Mouse (Mus musculus) CH12.LX (cell line): ENCODE measurements around the gene Itga9.

Experiments used
- CTCF ChIP-seq, 2 experiments: IDR thresholded peaks in 1 of 2; conservative IDR thresholded peaks in 1 of 2; 2 replicates each; pipeline ENCODE4 v1.5.1; 2011 to 2012; ENCODE audit warnings: low read depth in 2 of 2, low read length in 2 of 2, improper control_type of control experiment in 1 of 2, inconsistent platforms in 1 of 2, mild to moderate bottlenecking in 1 of 2, moderate library complexity in 1 of 2
- GABPA ChIP-seq: IDR thresholded peaks from 2 replicates; pipeline ENCODE4 v1.6.1; 2012; ENCODE audit warnings: low read depth, low read length, improper control_type of control experiment, inconsistent platforms; ENCODE audit not compliant: insufficient replicate concordance
- KAT2A ChIP-seq: IDR thresholded peaks from 2 replicates; pipeline ENCODE4 v1.6.1; 2012; ENCODE audit warnings: low read length, improper control_type of control experiment, inconsistent platforms; ENCODE audit not compliant: insufficient replicate concordance
- MXI1 ChIP-seq: IDR thresholded peaks from 2 replicates; pipeline ENCODE4 v1.6.1; 2011; ENCODE audit warnings: mild to moderate bottlenecking, low read depth, low read length, improper control_type of control experiment
- POLR2A ChIP-seq: IDR thresholded peaks from 2 replicates; pipeline ENCODE4 v1.6.1; 2011; ENCODE audit warnings: low read depth, mild to moderate bottlenecking, improper control_type of control experiment, low read length
- USF1 ChIP-seq: IDR thresholded peaks from 2 replicates; pipeline ENCODE4 v1.6.1; 2014; ENCODE audit warnings: low read depth, mild to moderate bottlenecking, inconsistent platforms, low read length, improper control_type of control experiment

DNA sequence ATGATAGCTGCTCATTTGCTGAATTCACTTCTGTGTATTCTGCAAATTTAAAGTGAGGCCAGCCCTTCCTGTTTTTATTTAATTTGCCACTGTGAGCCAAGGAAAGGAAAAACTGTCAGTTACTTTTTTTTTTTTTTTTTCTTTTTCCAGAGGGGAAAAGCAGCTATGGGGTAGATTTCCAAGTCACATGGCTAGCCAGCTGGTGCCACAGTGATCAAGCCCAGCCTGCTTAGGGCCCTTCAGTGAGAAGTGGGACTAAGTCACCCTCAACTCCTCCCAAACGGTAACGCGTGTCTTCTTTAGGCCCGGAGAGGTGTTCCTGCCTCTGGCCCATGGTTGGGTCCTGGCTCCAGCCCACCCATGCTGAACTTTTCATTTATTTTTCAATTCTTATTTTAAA is 156.7 kb downstream of the Itga9 start:
- no peak for TF ChIP-seq CTCF (conservative IDR thresholded peaks at IDR 0.05 in 1 of 2, IDR thresholded peaks at IDR 0.05 in 1 of 2; ENCODE audit: low read depth in 2 of 2, low read length in 2 of 2)
- no peak for TF ChIP-seq GABPA
- no peak for TF ChIP-seq KAT2A
- TF ChIP-seq USF1: no peak
- TF ChIP-seq POLR2A: no peak
- no peak for TF ChIP-seq MXI1
